In the genomic region with DNA sequence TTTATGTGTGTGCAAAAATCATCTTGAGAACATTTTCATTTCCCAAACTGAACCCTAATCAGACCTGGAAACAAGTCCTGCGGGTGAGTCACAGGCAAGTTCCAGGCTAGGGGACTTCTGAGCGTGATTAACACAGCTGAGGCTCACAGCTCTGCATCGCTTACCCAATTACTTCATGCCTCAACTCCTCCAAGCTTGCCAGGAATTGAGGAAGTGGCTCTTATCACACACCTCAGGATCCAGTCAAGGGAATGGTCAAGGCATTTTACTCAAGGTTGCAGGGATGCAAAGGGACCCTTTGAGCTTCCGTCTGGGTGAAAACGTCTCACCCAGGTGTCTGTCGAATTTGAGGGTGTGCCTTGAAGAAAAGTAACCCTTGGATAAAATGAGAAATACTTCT, we compare ENCODE assay signal across 11 mouse cellular contexts. TPM values are rescaled to one million over a fixed set of nuclear protein-coding genes. Genes with fewer than 3 reads are reported as not detected.
DNase-seq lines count a peak whose midpoint lies in the region; ATAC-seq and TF ChIP-seq lines count a peak whose summit lies in the region.
"Had no signal": no experiment of that assay in that cellular context is flagged by ENCODE, and none has a peak within 500 bp of the region (broad histone marks: within the 10 kb centered on the region; RNA-seq: fewer than 3 reads in every experiment).

No protein-coding gene starts in this region.

- H3K27me3 ChIP-seq in hindbrain, embryonic 14.5 days (ENCODE audit: control insufficient read depth, insufficient read depth, low read length), result no peaks in the 10 kb centered on the region
- H3K27me3 ChIP-seq: heart, embryonic 13.5 days; limb, embryonic 12.5 days had no signal

- no peak for TF ChIP-seq CTCF in layer of hippocampus, adult 2 months (conservative IDR thresholded peaks at IDR 0.05)

- DNase-seq in frontal cortex, postnatal 10 days (ENCODE audit: low spot score in 2 of 2), result no peak
- peak; percentile 44 for DNase-seq in urinary bladder, postnatal 14 days (ENCODE audit: low spot score)
- no peak for DNase-seq in urinary bladder, postnatal 10 days (ENCODE audit: low spot score)
- no peak for DNase-seq in hindbrain, embryonic 14.5 days (ENCODE audit: low spot score)
- DNase-seq in layer of hippocampus, adult 2 months (ENCODE audit: low spot score in 2 of 2), result no peak
- DNase-seq in adrenal gland, postnatal 4 days (ENCODE audit: low spot score in 2 of 2), result no peak
- no peak for DNase-seq in layer of hippocampus, postnatal 14 days (ENCODE audit: low spot score in 2 of 2)

- H3K36me3 ChIP-seq in hindbrain, embryonic 14.5 days (replicated peaks; ENCODE audit: control insufficient read depth, insufficient read depth), result no peaks in the 10 kb centered on the region
- H3K36me3 ChIP-seq: heart, embryonic 13.5 days; limb, embryonic 12.5 days had no signal

- H3K4me2 ChIP-seq in hindbrain, embryonic 14.5 days (replicated peaks), result peak overlapping the region; percentile 26; the same call in 1 of the 2 replicates
- H3K4me2 ChIP-seq: heart, embryonic 13.5 days; limb, embryonic 12.5 days had no signal

- peak overlapping the region; percentile 80 for H3K27ac ChIP-seq in hindbrain, embryonic 14.5 days
- H3K27ac ChIP-seq in layer of hippocampus, adult 2 months, result no peak overlapping the region
- H3K27ac ChIP-seq: heart, embryonic 13.5 days; limb, embryonic 12.5 days had no signal

- H3K9ac ChIP-seq in hindbrain, embryonic 14.5 days, result no peak overlapping the region
- H3K9ac ChIP-seq: heart, embryonic 13.5 days; limb, embryonic 12.5 days had no signal

- peak; percentile 50; the same call in 1 of the 2 replicates for ATAC-seq in frontal cortex, adult (ENCODE audit: low TSS enrichment)
- ATAC-seq in hindbrain, embryonic 14.5 days (ENCODE audit: low FRiP score), result no peak

- peaks cover 13% of the 10 kb centered on the region for H3K4me1 ChIP-seq in hindbrain, embryonic 14.5 days (replicated peaks; ENCODE audit: control insufficient read depth, insufficient read depth, low read length)
- H3K4me1 ChIP-seq: limb, embryonic 12.5 days had no signal

- WGBS in hindbrain, embryonic 14.5 days, result 69% methylated on average over 6 of the region's 6 CpGs

- H3K4me3 ChIP-seq in hindbrain, embryonic 14.5 days (replicated peaks; ENCODE audit: low read length), result no peak overlapping the region
- no peak overlapping the region for H3K4me3 ChIP-seq in layer of hippocampus, adult 2 months
- H3K4me3 ChIP-seq: erythroblast, embryonic 14.5 days; heart, embryonic 13.5 days; limb, embryonic 12.5 days had no signal

- H3K9me3 ChIP-seq in hindbrain, embryonic 14.5 days (ENCODE audit: control insufficient read depth, low read length), result no peaks in the 10 kb centered on the region
- H3K9me3 ChIP-seq: heart, embryonic 13.5 days; limb, embryonic 12.5 days had no signal

RNA-seq across cellular contexts. Expression of gene U90926, which starts 4.6 kb away (rescaled TPM):
- polyA plus RNA-seq in hindbrain, embryonic 14.5 days (2014; fragmentation: Nextera tagmentation; extraction: Ambion mirVana), result not detected in 2 replicates
- total RNA-seq in layer of hippocampus, adult 2 months (2021), result not detected
- 1 to 10 TPM in 1 of 2 experiments, under 1 TPM in 1; 0.87 to 2.0 TPM for total RNA-seq in adrenal gland, postnatal 4 days (2021)
- not detected for total RNA-seq in layer of hippocampus, postnatal 14 days (2021)
- polyA plus RNA-seq: erythroblast, embryonic 14.5 days; heart, embryonic 13.5 days; limb, embryonic 12.5 days had no signal

RNA-seq across cellular contexts. Expression of gene Ppef2, which starts 36.3 kb away (rescaled TPM):
- 0.34 and 0.84 TPM in 2 replicates for polyA plus RNA-seq in hindbrain, embryonic 14.5 days (2014; fragmentation: Nextera tagmentation; extraction: Ambion mirVana)
- total RNA-seq in layer of hippocampus, adult 2 months (2021), result 1 to 10 TPM; 1.0 to 1.1 TPM
- under 1 TPM in 1 of 2 experiments, not detected in 1; 0.22 TPM for total RNA-seq in adrenal gland, postnatal 4 days (2021)
- under 1 TPM; 0.39 to 0.55 TPM for total RNA-seq in layer of hippocampus, postnatal 14 days (2021)
- polyA plus RNA-seq: erythroblast, embryonic 14.5 days; heart, embryonic 13.5 days; limb, embryonic 12.5 days had no signal

RNA-seq across cellular contexts. Expression of gene Naaa, which starts 58.1 kb away (rescaled TPM):
- 22.1 and 25.1 TPM in 2 replicates for polyA plus RNA-seq in hindbrain, embryonic 14.5 days (2014; fragmentation: Nextera tagmentation; extraction: Ambion mirVana)
- total RNA-seq in layer of hippocampus, adult 2 months (2021), result 10 to 100 TPM; 50.1 to 51.0 TPM
- total RNA-seq in adrenal gland, postnatal 4 days (2021), result 10 to 100 TPM; 23.3 to 24.8 TPM
- 10 to 100 TPM; 35.4 to 36.8 TPM for total RNA-seq in layer of hippocampus, postnatal 14 days (2021)
